Mouse (Mus musculus) spleen, adult 2 months (tissue): ENCODE data around the gene Cela2a.

Experiments used
- CTCF ChIP-seq: fragments of 200-500 bp; IDR thresholded peaks from 2 replicates; pipeline ENCODE4 v1.5.1; 2011; ENCODE audit warnings: mild to moderate bottlenecking, inconsistent platforms; ENCODE audit not compliant: insufficient read depth, insufficient read length, insufficient replicate concordance; ENCODE audit errors: extremely low read depth
- POLR2A ChIP-seq: fragments of 200-500 bp; IDR thresholded peaks from 2 replicates; pipeline ENCODE4 v1.6.1; 2011; ENCODE audit warnings: low read depth, low read length, inconsistent platforms

DNA sequence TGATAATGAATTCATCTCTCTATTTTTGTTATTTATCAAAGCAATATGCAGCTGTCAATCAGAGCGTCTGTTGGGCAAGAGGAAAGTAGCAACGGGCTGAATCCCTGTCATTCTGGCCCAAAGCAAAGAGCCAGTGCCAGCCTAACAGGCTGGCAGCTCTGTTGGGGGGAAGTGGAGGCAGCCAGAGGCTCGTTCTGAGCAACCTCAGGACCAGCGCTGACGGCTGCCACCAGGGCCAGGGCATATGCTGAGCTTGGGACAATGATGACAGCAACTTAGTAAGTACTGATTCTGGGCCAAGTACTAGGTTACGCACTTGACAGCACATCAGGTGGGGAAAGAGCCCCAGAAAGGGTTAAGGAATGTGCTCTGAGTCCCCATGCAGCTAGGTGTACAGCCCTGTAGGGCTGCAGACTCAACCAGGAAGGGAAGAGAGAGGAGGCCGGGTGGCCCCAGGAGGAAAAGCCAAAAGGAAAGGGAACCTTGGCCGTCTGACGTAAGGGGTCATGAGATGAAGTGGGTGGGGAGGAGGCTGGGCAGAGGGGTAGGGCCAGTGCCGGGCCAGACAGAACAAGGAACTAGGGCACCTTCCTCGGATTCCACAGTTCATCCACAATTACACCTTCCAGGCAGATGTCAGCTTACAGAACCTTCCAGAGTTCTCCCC is 44.8 kb upstream of the Cela2a start:
- TF ChIP-seq POLR2A (no peak), CTCF (no peak)
